Mouse (Mus musculus): ENCODE data around the gene Depdc1b. TPM values are rescaled to one million over a fixed set of nuclear protein-coding genes. Genes with fewer than 3 reads are reported as not detected.

The Depdc1b gene
- total RNA-seq (2023): 1 to 10 TPM; 2.8 to 4.2 TPM

DNA sequence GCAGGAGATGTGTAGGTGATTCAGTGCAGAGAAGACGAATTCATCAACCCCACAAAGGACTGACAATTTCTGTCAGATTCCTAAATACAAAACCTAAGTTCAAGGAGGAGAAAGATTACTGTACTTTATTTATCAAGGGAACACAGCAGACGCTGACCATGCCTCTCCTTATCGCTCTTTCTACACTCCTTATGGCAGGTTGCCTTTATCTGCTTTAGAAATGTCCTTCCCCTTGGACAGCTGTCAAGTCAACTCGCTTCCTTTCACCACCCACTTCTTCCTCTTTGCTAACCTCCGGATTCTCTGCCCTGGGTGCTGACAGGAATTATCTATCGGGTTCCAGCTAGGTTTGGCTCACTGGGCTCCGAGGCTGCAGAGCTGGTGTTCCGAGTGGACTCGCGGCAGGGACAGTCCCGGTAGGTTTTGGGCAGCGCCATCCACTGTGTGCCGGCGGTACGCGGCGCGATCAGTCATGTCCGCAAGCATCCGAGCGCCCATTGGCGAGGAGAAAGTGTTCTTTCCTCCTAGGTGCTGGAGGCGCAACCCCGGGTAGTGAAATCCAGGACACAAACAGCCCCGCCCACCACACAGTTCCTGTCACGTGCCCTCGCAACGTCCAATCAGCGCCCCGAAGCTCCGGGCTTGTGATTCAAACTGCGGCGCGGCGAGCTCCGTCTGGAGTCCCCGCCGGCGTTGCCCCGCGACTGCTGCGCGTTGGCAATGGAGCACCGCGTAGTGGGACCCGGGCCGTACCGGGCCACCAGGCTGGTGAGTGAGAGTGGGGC is at the start of gene Depdc1b:
Gene Depdc1b, plus strand, starts transcription at position 631 of the 785 bp plus-strand sequence.

DNA sequence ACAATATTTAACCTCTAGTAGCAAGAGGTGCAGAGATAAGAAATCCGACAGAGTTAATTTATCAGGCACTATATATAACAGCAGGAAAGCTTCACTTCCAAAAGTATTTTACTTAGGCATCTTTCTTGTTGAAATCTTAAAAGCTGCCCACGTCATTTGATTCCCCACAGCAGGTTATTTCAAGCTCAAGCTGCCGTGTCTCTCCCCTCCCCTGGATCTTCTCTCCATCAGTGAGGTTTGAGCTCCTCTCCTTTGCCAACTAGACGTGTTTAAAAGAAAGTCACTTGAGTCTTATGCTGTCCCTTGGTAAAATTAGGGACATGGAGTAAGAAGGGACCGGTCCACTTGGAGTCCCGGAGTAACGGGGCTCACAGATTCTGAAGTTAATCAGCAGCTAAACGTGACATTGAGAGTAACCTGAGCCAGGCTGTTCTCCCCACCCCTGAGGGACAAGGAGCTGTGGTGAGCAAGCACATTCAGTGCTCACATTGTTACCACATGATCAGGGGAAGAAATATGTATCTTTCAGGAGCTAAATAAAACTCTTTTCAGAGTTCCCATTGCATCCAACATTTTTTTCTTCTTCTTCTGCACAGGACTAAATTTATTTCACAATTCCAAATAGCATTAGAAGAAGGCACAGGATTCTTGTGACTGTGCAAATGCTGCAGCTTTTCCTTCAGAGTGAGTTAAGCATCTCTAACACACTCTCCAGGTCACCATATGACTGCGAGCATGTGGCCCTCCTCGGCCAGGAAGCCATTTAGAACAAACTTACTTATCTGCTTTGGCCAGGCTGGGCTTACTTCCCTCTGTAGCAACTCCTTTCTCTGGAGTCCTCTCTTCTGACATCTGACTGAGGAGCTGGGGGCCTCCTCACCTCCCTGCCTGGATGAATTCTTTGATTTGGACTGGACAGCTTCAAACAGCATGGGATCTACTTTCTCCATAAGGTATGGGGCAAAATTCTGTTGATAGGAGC is 133.3 kb downstream of the Depdc1b start, which contains the start of gene Pde4d:
Gene Pde4d, plus strand, starts transcription at position 833 of the 982 bp plus-strand sequence.

Other genes starting within 250 kb of the Depdc1b start
- gene Ndufaf2, start 157.7 kb upstream of the Depdc1b start, total RNA-seq (2023): 1 to 10 TPM; 4.3 to 8.6 TPM
- 10 to 100 TPM; 15.2 to 17.3 TPM for gene Ercc8, start 157.6 kb upstream of the Depdc1b start, total RNA-seq (2023)
- 1 to 10 TPM; 4.3 to 5.4 TPM for gene Elovl7, start 101.9 kb upstream of the Depdc1b start, total RNA-seq (2023)
- 100 to 1,000 TPM in 1 of 2 experiments, 10 to 100 TPM in 1; 95.1 to 106 TPM for gene Pde4d, start 133.6 kb downstream of the Depdc1b start, total RNA-seq (2023)

Measured in T-cell, adult 66 days (primary cell).